Mouse (Mus musculus) adrenal gland, postnatal 4 days (tissue): ENCODE data around the gene Tceal5. TPM values are rescaled to one million over a fixed set of nuclear protein-coding genes. Genes with fewer than 3 reads are reported as not detected.

ENCODE experiments used
- DNase-seq, 2 experiments: peaks; one replicate each; pipeline ENCODE4 v3.0.0; 2021 to 2022; ENCODE audit warnings: low spot score in 2 of 2, mixed read lengths in 2 of 2
- microRNA-seq: library from miRNA; unstranded; fragments of <30 nt; microRNA quantifications from one replicate; pipeline ENCODE4 v1.2.0, GENCODE M21; 2021
- total RNA-seq, 2 experiments: library from RNA; stranded (reverse); gene quantifications; 2 replicates each; pipeline ENCODE4 v1.2.3; 2021

Gene Tceal5
- total RNA-seq, 2 experiments from 2014 or later, result 6.8 to 7.7 TPM

DNA sequence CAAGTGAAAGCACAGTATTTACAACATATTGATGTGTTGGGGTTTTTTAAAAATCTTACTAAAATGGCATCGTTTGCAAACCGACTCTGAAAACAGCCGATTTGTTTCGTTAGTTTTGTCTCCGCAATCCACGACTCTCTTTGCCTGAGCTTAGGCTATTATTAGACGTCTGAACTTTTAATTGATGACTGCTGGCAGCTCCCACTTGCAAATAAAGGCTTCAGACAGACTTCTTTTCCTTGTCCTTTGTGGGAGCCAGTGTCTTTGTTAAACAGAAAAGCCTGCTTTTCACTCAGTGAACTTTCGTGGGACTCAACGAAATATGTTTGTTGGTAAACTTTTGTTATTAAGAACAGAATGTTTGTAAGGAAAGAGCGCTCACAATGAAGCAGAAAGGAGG lies 30.9 kb downstream of the Tceal5 start:
- DNase-seq, result no peak

GRCm38 (mm10) chrX:136172118-136172551 lies 31.5 kb downstream of the Tceal5 start, which contains the start of gene Tceal8:
Tceal8 (minus strand) TSS chrX:136172342.
- peak; percentile 12 to 35 for DNase-seq

- DNase-seq, result peak in 1 of 2 experiments; percentile 24
Observed at GRCm38 (mm10) chrX:136171189-136172117, 32.2 kb downstream of the Tceal5 start.

DNA sequence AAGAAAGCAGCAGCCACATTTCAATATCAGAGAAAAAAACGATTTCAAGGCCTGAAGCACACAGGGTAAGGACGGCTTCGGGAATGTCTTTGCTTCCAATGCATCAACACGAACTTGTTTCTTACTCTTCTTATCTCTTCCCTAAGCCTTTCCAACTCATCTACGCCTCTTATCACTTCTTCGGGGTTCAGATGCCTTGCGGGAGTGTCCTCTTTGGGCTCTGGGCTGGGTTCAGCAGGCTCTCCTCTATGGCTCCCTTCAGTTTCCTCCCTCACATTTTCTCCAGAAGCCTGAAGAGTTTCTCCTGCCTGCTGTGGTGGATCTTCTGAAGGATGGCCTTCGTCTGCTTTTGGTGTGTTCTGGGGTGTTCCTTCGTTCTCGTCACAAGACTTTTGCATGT lies 33.1 kb downstream of the Tceal5 start:
- no peak for DNase-seq

Small RNA genes within 50 kb of the gene (microRNA-seq; reads per million reads assigned to microRNA genes)
- not detected for gene Mir6383

Other genes starting within 250 kb of the Tceal5 start
- gene Arxes2, start 210.1 kb downstream of the Tceal5 start, total RNA-seq, result 10 to 100 TPM; 40.8 to 44.8 TPM
- 10 to 100 TPM; 17.9 to 25.6 TPM for gene Arxes1, start 170.5 kb downstream of the Tceal5 start, total RNA-seq
- 10 to 100 TPM; 71.6 to 73.9 TPM for gene Bex2, start 135.6 kb downstream of the Tceal5 start, total RNA-seq
- gene Nxf3, start 118.6 kb downstream of the Tceal5 start, total RNA-seq, result under 1 TPM in 1 of 2 experiments, not detected in 1; 0.20 TPM
- 10 to 100 TPM; 24.0 to 27.6 TPM for gene Bex4, start 64.9 kb downstream of the Tceal5 start, total RNA-seq
- gene Tceal8, start 31.5 kb downstream of the Tceal5 start, total RNA-seq, result 10 to 100 TPM; 66.7 to 82.4 TPM
- gene Tceal7, start 10.9 kb upstream of the Tceal5 start, total RNA-seq, result 10 to 100 TPM in 1 of 2 experiments, 1 to 10 TPM in 1; 7.6 to 42.3 TPM
- gene Bex1, start 11.6 kb upstream of the Tceal5 start, total RNA-seq, result 10 to 100 TPM; 37.1 to 39.0 TPM
- gene Tceal9, start 41.2 kb upstream of the Tceal5 start, total RNA-seq, result 100 to 1,000 TPM; 489 to 570 TPM
- gene Bex3, start 66.4 kb upstream of the Tceal5 start, total RNA-seq, result 100 to 1,000 TPM; 287 to 301 TPM